Mouse (Mus musculus) intestine, embryonic 15.5 days (tissue): ENCODE measurements around the gene Kmt2b. TPM values are rescaled to one million over a fixed set of nuclear protein-coding genes. Genes with fewer than 3 reads are reported as not detected.

Source experiments
- ATAC-seq: fragments of 200-750 bp; cut with Nextera tagmentation; 2 replicates; pipeline ENCODE4 v1.8.0; 2017; ENCODE audit warnings: moderate TSS enrichment, moderate library complexity
- H3K27ac ChIP-seq: fragments of 300-500 bp; sonication (generic); 2 replicates; pipeline ENCODE4 v1.5.1; 2015; ENCODE audit warnings: mild to moderate bottlenecking, inconsistent platforms
- H3K27me3 ChIP-seq: fragments of 300-500 bp; sonication (generic); replicated peaks from 2 replicates; pipeline ENCODE4 v1.6.1; 2015; ENCODE audit warnings: inconsistent platforms
- H3K36me3 ChIP-seq: fragments of 300-500 bp; sonication (generic); 2 replicates; pipeline ENCODE4 v1.6.1; 2015; ENCODE audit warnings: inconsistent platforms
- H3K4me1 ChIP-seq: fragments of 300-500 bp; sonication (generic); replicated peaks from 2 replicates; pipeline ENCODE4 v1.6.1; 2015; ENCODE audit warnings: inconsistent platforms
- H3K4me2 ChIP-seq: fragments of 300-500 bp; sonication (generic); replicated peaks from 2 replicates; pipeline ENCODE4 v1.6.1; 2015; ENCODE audit warnings: mild to moderate bottlenecking, inconsistent platforms
- H3K4me3 ChIP-seq: fragments of 300-500 bp; sonication (generic); replicated peaks from 2 replicates; pipeline ENCODE4 v1.5.1; 2015; ENCODE audit warnings: inconsistent platforms
- H3K9ac ChIP-seq: fragments of 300-500 bp; sonication (generic); 2 replicates; pipeline ENCODE4 v1.6.1; 2015; ENCODE audit warnings: inconsistent platforms
- H3K9me3 ChIP-seq: fragments of 300-500 bp; sonication (generic); 2 replicates; pipeline ENCODE4 v1.6.1; 2016; ENCODE audit warnings: inconsistent platforms
- WGBS: fragments of 180-500 bp; shearing (Covaris S2); methylation state at CpG from one replicate; pipeline ENCODE4 v1.1.7; 2015; 5-methylcytosine and 5-hydroxymethylcytosine counted together
- polyA plus RNA-seq: library from polyadenylated mRNA; unstranded; fragments of >200 nt; fragmentation: Nextera tagmentation; extraction: Ambion mirVana; gene quantifications from 2 replicates; pipeline ENCODE4 v1.2.1, GENCODE M21; 2015

Kmt2b gene
- 6.5 and 7.2 TPM in 2 replicates for polyA plus RNA-seq

DNA sequence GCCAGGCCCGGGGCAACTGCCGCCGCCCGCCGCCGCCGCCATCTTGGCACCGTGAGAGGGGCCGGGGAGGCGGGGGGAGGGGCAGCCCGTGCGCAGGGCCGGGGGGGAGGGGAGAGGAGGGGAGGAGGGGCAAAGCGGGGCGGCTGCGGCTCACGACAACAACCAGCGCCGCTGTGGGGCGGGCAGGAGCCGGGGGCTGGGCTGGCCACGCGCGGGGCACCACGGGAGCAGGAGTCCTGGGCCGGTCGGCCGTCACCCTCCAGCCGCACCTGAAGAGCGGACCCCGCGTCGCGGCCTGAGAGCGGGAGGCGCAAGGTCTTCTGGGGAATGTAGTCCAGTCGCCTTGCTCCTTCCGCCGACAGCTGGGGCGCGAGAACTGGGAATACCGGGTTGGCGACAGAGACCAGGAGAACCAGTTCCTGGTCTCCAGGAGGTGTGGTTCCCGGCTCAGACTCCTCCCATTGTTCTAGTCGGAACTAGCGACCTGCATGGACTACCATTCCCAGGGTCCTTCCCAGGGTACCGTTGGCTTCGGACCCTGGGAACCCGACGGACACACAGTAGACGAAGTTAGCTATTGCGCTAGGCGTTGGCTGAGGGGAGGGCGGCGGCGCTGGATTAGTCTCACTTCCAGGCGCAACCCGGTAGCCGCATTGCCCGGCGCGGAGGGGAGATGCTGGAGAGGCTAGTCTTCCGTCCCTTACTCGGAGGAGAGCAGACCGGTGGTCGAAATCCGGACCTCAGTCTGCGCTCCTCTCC, at the start of gene Kmt2b:
TSS of gene Kmt2b (minus strand) at position 51 of the 759 bp plus-strand sequence.
- Histone ChIP-seq H3K9ac (peak within 1 kb of the TSS; percentile 98), H3K9me3 (no peaks in the 10 kb centered on the region), H3K4me1 (peaks cover 33% of the 10 kb centered on the region), H3K36me3 (peaks cover 22% of the 10 kb centered on the region), H3K27ac (peak within 1 kb of the TSS; percentile 88), H3K4me2 (peak within 1 kb of the TSS; percentile 88), H3K4me3 (peak within 1 kb of the TSS; percentile 97), H3K27me3 (no peaks in the 10 kb centered on the region)
- under 1% methylated on average over 53 of the region's 68 CpGs for WGBS
- ATAC-seq: peak; percentile 96

DNA sequence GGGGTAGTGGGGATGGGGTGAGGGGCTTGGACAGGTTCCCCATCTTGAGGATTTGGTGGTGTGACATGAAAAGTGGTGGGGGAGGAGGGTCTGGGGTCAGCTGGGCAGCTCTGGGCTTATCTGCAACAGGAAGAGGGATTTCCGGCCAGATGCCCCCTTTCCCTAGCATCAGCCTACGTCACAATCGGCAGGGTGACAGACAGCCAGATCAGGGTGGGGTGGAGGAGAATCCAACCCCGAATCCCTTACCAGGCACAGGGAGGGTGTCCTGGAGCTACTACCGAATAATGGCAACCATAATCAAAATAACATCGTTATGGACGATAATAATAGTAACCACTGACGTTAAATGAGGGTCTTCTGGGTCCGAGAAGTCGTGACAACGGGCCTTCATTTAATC, 47.9 kb upstream of the Kmt2b start:
- no peak for ATAC-seq
- no peaks in the 10 kb centered on the region for H3K9me3 ChIP-seq
- peaks cover 48% of the 10 kb centered on the region for H3K27me3 ChIP-seq
- peaks cover 7% of the 10 kb centered on the region for H3K4me1 ChIP-seq
- WGBS: 26% methylated on average over 11 of the region's 11 CpGs
- no peak overlapping the region for H3K4me3 ChIP-seq
- H3K9ac ChIP-seq: no peak overlapping the region
- H3K27ac ChIP-seq: no peak overlapping the region
- no peak overlapping the region for H3K4me2 ChIP-seq
- H3K36me3 ChIP-seq: 0 out of 2 replicates have a peak, but pooled peaks cover 6% of the 10 kb centered on the region

DNA sequence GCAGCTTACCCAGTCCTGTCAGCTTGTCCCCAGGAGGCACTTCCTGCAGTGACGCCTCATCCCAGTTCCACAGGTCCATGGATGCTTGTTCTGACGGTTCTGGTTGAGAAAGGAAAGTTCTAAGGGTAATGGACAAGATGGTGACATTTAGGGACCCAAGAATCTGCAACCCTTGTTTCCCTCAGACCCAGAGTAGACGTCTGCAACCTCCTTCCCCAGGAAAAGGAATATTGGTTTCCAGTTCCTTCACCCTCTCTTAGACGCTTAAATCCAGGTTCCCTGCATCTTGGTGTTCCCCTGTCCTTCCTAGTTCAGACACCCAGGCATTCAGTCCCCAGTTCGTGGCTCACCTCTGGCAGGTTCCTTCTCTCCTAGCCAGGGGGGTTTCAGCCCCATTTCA, 47.2 kb upstream of the Kmt2b start, which contains the start of gene Etv2:
TSS of gene Etv2 (minus strand) at position 101 of the 400 bp plus-strand sequence.
- peak within 1 kb of the TSS; percentile 6; the same call in 1 of the 2 replicates for H3K4me3 ChIP-seq
- peaks cover 7% of the 10 kb centered on the region for H3K4me1 ChIP-seq
- peak within 1 kb of the TSS; percentile 48 for H3K4me2 ChIP-seq
- H3K9me3 ChIP-seq: no peaks in the 10 kb centered on the region
- no peak within 1 kb of the TSS for H3K9ac ChIP-seq
- H3K36me3 ChIP-seq: no peaks in the 10 kb centered on the region
- no peak for ATAC-seq
- H3K27ac ChIP-seq: no peak within 1 kb of the TSS
- WGBS: 4% methylated on average over 5 of the region's 5 CpGs
- H3K27me3 ChIP-seq: peaks cover 48% of the 10 kb centered on the region

DNA sequence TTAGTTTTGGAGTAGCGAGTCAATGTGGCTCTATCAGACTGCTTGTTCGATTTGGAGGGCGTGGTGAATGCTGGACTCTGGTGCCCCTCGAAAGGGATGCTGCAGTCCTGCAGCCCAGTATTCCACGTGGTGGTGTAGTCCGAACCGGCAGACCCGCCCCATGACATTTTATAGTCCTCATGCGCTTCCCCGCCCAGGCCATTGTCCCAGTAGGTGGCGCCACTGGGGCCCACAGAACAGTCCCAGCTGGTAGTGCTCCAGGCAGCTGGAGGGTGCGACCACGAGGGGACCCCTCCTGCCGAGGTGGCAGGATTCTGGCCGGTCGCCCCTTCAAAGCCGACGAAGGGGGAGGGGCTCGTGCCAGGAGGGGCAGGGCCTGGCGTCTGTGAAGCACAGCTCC, 46.1 kb upstream of the Kmt2b start:
- Histone ChIP-seq H3K9me3 (no peaks in the 10 kb centered on the region), H3K36me3 (no peaks in the 10 kb centered on the region), H3K4me3 (peak overlapping the region; percentile 6; the same call in 1 of the 2 replicates), H3K4me1 (peaks cover 7% of the 10 kb centered on the region), H3K4me2 (peak overlapping the region; percentile 48), H3K27ac (no peak overlapping the region), H3K27me3 (peaks cover 48% of the 10 kb centered on the region), H3K9ac (no peak overlapping the region)
- under 1% methylated on average over 20 of the region's 20 CpGs for WGBS
- ATAC-seq: peak; percentile 79

DNA sequence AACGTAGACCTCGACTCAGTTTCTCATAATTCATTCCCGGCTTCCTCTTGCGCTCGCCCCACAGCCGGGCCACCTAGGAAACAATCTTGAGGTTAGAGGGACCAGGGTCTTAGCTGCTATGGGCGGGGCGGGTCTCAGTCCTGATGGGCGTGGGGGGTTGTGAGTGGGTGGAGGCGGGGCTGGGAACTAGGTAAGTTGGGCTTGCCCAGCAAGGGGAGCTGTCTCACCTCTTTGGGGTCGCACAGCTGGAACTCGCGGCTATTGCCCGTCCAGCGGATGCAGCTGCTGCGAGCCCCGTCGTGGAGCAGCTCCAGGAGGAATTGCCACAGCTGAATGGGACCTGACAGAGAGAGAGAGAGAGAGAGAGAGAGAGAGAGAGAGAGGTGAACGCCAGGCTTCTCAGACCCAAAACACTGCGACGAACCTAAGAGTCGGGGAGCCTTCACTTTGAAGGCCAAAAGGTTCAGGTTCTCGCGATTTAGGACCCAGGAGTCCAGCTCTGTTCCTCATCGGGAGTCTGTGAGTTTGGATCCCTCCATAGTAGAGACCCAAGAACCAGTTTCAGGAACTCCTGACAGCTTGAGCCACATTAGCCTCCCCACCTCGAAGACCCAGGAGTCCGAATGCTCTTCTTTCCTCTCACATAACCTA, 45.4 kb upstream of the Kmt2b start:
- 0 out of 2 replicates have a peak overlapping the region, but pooled peaks have one; percentile 14 for H3K4me2 ChIP-seq
- H3K27ac ChIP-seq: no peak overlapping the region
- WGBS: 4% methylated on average over 27 of the region's 27 CpGs
- 0 out of 2 replicates have a peak overlapping the region, but pooled peaks have one; percentile 1 for H3K4me3 ChIP-seq
- no peak overlapping the region for H3K9ac ChIP-seq
- H3K4me1 ChIP-seq: peaks cover 7% of the 10 kb centered on the region
- peaks cover 48% of the 10 kb centered on the region for H3K27me3 ChIP-seq
- H3K36me3 ChIP-seq: no peaks in the 10 kb centered on the region
- H3K9me3 ChIP-seq: no peaks in the 10 kb centered on the region
- no peak for ATAC-seq

DNA sequence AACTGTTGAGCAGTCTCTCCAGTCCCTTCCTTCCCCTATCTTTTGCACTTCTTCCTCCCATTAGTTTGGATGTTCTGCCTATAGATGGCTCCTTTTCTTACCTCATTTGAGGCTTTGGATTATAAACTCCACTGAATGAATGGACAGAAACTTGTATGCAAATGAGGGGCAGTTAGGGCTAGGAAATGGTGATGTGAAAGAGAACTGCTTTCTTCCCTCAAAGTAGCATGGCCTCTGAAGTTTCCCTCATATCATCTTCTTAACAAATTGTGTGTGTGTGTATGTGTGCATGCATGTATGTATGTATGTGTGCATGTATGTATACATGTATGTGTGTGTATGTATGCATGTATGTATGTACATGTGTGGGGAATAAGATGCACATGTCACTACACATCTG, 40.5 kb upstream of the Kmt2b start:
- H3K27me3 ChIP-seq: peaks cover 22% of the 10 kb centered on the region
- no peak overlapping the region for H3K27ac ChIP-seq
- no peak overlapping the region for H3K4me2 ChIP-seq

DNA sequence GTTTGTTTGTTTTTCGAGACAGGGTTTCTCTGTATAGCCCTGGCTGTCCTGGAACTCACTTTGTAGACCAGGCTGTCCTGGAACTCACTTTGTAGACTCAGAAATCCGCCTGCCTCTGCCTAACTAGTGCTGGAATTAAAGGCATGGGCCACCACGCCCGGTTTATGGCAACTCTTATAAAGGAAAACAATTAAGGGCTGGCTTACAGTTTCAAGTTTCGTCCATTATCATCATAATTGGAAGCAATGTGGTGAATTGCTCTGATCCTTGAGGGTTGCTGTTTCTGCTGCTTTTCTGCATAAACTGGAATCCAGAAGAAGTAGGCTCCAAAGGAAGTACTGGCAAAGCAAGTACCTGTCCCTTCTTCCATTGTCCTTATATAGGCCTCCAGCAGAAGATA, 38.1 kb upstream of the Kmt2b start:
- 84% methylated on average over 5 of the region's 5 CpGs for WGBS

More for the DNA sequence above, 40.5 kb upstream of the Kmt2b start:
- no peaks in the 10 kb centered on the region for H3K36me3 ChIP-seq
- no peaks in the 10 kb centered on the region for H3K9me3 ChIP-seq
- ATAC-seq: no peak
- no peak overlapping the region for H3K9ac ChIP-seq
- no peak overlapping the region for H3K4me3 ChIP-seq
- H3K4me1 ChIP-seq: peaks cover 7% of the 10 kb centered on the region; the same call in 1 of the 2 replicates

DNA sequence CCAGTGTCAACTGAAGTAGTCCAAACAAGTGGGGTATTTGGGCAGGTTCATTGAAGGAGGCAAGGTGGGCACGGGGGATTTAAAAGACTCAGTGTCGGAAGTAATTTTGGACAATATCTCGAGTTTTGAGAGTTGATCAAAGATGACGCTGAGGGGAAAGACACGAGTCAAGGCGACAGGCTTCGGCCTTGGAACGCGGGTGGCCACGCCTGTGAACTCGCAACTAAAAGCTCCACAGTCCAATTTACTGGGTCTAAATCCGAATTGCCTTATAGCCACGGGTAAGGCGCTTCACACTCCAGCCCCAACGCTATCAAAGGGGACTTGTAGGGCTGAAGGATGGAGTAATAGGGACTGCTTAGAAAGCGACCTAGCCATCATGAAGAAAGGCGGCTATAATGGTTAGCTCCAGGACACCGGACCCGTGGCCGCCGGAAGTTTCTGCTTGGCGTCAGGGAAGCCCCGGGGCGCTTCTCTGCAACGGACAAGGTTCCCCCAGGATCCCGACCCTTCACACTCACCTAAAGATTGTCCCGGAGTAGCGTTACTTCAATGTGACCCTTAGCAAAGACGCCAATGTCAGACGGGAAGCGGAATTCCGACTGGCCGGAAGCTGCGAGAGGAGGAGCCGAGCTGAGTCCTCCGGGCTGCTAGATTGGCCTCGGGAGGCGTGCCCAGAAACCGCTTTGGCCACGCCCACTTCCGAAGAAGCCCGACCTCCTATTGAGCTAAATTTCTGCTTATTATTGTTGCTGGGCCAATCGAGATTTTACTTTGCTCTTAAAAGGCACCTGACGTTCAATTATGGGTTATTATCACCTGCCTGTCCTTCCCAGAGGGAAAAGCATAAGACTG, 37.2 kb upstream of the Kmt2b start, which contains the start of gene Cox6b1:
TSS of gene Cox6b1 (minus strand) at position 622 of the 855 bp plus-strand sequence.
- Histone ChIP-seq H3K27me3 (no peaks in the 10 kb centered on the region), H3K4me2 (peak within 1 kb of the TSS; percentile 62), H3K4me3 (peak within 1 kb of the TSS; percentile 69), H3K4me1 (peaks cover 7% of the 10 kb centered on the region; the same call in 1 of the 2 replicates), H3K9me3 (no peaks in the 10 kb centered on the region), H3K27ac (no peak within 1 kb of the TSS), H3K9ac (peak within 1 kb of the TSS; percentile 72), H3K36me3 (peaks cover 16% of the 10 kb centered on the region)
- 2% methylated on average over 44 of the region's 44 CpGs for WGBS
- peak; percentile 98 for ATAC-seq

More for the DNA sequence above, 38.1 kb upstream of the Kmt2b start:
- peaks cover 7% of the 10 kb centered on the region; the same call in 1 of the 2 replicates for H3K4me1 ChIP-seq
- ATAC-seq: no peak
- no peak overlapping the region for H3K4me3 ChIP-seq
- no peak overlapping the region for H3K27ac ChIP-seq
- H3K9ac ChIP-seq: no peak overlapping the region
- no peak overlapping the region for H3K4me2 ChIP-seq
- H3K36me3 ChIP-seq: peaks cover 16% of the 10 kb centered on the region
- no peaks in the 10 kb centered on the region for H3K9me3 ChIP-seq
- H3K27me3 ChIP-seq: no peaks in the 10 kb centered on the region

DNA sequence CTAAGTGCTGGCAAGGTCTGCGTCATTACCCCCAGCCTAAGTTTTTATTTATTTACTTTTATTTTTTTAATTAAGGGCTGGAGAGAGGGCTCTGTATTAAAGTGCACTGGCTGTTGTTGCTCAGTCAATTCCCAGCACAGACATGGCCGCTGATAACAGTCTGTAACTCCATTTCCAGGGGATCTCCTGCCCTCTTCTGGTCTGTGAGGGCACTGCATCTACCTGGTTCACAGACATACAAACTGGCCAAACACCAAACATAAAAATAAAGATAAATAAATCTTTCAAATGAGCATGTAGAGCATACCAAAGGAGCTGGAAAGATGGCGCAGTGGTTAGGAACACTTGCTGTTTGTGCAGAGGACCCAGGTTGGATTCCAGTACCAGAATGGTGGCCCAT, 30.7 kb upstream of the Kmt2b start:
- Histone ChIP-seq H3K36me3 (peaks cover 39% of the 10 kb centered on the region), H3K4me2 (no peak overlapping the region), H3K27me3 (no peaks in the 10 kb centered on the region), H3K9ac (no peak overlapping the region), H3K9me3 (no peaks in the 10 kb centered on the region), H3K4me1 (no peaks in the 10 kb centered on the region), H3K4me3 (no peak overlapping the region), H3K27ac (no peak overlapping the region)
- ATAC-seq: no peak
- 86% methylated on average over 3 of the region's 3 CpGs for WGBS

DNA sequence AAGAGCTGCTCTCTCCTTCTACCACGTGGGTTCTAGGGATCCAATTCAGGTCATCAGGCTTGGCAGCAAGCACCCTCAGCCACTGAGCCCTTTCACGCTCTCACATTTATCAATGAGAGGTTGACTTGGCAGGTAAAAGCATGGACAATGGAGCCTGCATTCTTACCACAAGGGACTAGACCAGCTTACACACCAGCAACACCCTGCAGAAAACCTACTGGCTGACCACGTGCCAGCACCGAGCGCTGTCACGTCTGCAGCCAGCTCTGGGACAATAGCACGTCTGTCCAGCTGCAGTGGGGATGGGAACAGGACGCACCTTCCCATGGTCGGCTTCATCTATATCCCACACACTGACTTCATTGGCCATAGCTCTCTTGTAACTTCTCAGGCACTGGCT, 30.1 kb upstream of the Kmt2b start:
- H3K36me3 ChIP-seq: peaks cover 38% of the 10 kb centered on the region
- H3K9me3 ChIP-seq: no peaks in the 10 kb centered on the region
- no peaks in the 10 kb centered on the region for H3K4me1 ChIP-seq
- ATAC-seq: no peak
- H3K4me3 ChIP-seq: no peak overlapping the region
- H3K4me2 ChIP-seq: no peak overlapping the region
- H3K27me3 ChIP-seq: no peaks in the 10 kb centered on the region
- WGBS: 97% methylated on average over 9 of the region's 9 CpGs
- no peak overlapping the region for H3K9ac ChIP-seq
- no peak overlapping the region for H3K27ac ChIP-seq

DNA sequence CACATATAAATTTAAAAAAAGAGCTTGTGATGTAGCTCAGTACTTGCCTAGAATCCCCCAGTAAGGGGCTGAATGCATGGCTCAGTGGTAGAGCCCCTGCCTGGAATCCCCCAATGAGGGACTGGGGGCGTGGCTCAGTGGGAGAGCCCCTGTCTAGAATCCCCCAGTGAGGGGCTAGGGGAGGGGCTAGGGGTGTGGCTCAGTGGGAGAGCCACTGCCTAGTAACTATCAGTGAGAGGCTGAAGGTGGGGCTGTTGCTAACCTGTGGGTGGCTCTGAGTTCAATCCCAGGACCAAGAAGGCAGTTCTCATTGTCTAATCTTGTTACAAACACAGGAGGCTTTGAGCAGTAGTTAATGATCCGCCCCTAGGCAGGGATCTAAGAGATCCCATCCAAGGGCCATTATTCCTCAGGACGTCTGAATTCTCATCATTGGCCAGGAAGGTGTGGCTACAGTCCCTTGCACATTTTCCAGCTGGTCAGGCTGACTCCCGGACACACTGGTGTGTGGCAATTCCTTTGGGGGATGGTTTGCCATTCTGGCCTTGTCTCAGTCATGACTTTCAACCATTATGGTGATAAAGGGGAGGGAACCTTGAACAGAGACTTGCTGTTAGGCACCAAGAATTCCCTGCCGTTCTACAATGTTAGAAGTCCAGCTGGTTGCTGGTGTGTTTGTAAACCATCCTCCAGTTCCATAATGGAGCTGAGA, 26.7 kb upstream of the Kmt2b start:
- H3K4me2 ChIP-seq: no peak overlapping the region
- no peak overlapping the region for H3K27ac ChIP-seq
- no peaks in the 10 kb centered on the region for H3K9me3 ChIP-seq
- WGBS: 53% methylated on average over 5 of the region's 5 CpGs
- no peaks in the 10 kb centered on the region for H3K27me3 ChIP-seq
- no peak overlapping the region for H3K9ac ChIP-seq
- H3K4me1 ChIP-seq: peaks cover 6% of the 10 kb centered on the region; the same call in 1 of the 2 replicates
- H3K4me3 ChIP-seq: no peak overlapping the region
- 0 out of 2 replicates have a peak, but pooled peaks have one; percentile 11 for ATAC-seq
- peaks cover 22% of the 10 kb centered on the region for H3K36me3 ChIP-seq
